Mouse (Mus musculus): ENCODE results near the gene Tmem109. TPM values are rescaled to one million over a fixed set of nuclear protein-coding genes. Genes with fewer than 3 reads are reported as not detected.

Tmem109 gene
- polyA plus RNA-seq, 1 experiment from 2014 or later, result 145 TPM

- no peak overlapping the region for H3K9ac ChIP-seq (ENCODE audit: low read length)
- no peaks in the 10 kb centered on the region for H3K9me3 ChIP-seq (ENCODE audit: control insufficient read depth, low read length)
- H3K36me3 ChIP-seq (ENCODE audit: control insufficient read depth, insufficient read depth, low read length), result no peaks in the 10 kb centered on the region
- no peak overlapping the region for H3K4me2 ChIP-seq (ENCODE audit: low read depth, low read length)
- H3K4me3 ChIP-seq (ENCODE audit: low read length), result no peak overlapping the region
- WGBS, result 52% methylated on average over 2 of the region's 2 CpGs
- no peak overlapping the region for H3K27ac ChIP-seq (ENCODE audit: low read length)
- no peak for ATAC-seq (ENCODE audit: low read depth)
- H3K4me1 ChIP-seq (replicated peaks; ENCODE audit: control insufficient read depth, insufficient read depth, low read length), result no peaks in the 10 kb centered on the region
- H3K27me3 ChIP-seq (ENCODE audit: control insufficient read depth, insufficient read depth, low read depth, low read length), result no peaks in the 10 kb centered on the region
These were observed 33.1 kb upstream of the Tmem109 start for GRCm38 (mm10) chr19:10914870-10915269.

GRCm38 (mm10) chr19:10914291-10914690 lies 32.5 kb upstream of the Tmem109 start:
- Histone ChIP-seq H3K4me2 (ENCODE audit: low read depth, low read length) (no peak overlapping the region), H3K4me3 (ENCODE audit: low read length) (no peak overlapping the region), H3K4me1 (replicated peaks; ENCODE audit: control insufficient read depth, insufficient read depth, low read length) (peaks cover 4% of the 10 kb centered on the region; the same call in 1 of the 2 replicates), H3K27ac (ENCODE audit: low read length) (no peak overlapping the region), H3K36me3 (ENCODE audit: control insufficient read depth, insufficient read depth, low read length) (no peaks in the 10 kb centered on the region), H3K9me3 (ENCODE audit: control insufficient read depth, low read length) (no peaks in the 10 kb centered on the region), H3K27me3 (ENCODE audit: control insufficient read depth, insufficient read depth, low read depth, low read length) (no peaks in the 10 kb centered on the region), H3K9ac (ENCODE audit: low read length) (no peak overlapping the region)
- WGBS, result 46% methylated on average over 7 of the region's 7 CpGs
- no peak for ATAC-seq (ENCODE audit: low read depth)

DNA sequence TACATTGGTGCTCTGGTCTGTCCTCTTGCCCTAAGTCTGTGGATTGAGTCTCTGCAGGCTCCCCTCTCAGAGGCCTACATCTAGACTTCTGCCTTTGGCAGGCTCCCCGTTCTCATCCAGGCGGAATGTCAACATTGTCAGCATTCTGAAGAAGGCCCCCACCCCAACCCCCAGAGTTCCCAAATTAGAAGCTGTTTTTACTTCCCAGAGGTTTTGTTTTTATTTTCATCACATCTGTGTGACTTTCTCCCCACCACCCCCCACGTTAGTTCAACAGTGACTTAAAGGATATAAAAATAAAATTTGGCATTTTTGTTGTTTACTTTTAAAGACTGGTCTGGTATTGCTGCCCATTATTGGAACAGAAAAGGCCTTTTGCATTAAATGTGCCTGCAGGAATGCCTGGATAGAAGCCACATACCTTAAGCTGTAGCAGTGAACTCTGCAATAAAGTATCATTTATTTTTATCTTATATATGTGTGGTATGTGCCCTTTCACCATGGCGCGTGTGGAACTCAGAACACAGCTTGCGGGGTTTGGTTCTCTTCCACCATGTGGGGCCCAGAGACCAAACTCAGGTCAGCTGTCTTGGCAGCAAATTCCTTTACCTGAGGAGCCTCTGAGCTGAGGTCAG lies 27.4 kb upstream of the Tmem109 start:
- peak; percentile 70 for ATAC-seq (ENCODE audit: low read depth)
- 39% methylated on average over 6 of the region's 6 CpGs for WGBS
- Histone ChIP-seq H3K9me3 (ENCODE audit: control insufficient read depth, low read length) (no peaks in the 10 kb centered on the region), H3K27ac (ENCODE audit: low read length) (peak overlapping the region; percentile 91), H3K4me2 (ENCODE audit: low read depth, low read length) (no peak overlapping the region), H3K36me3 (ENCODE audit: control insufficient read depth, insufficient read depth, low read length) (peaks cover 12% of the 10 kb centered on the region), H3K4me1 (replicated peaks; ENCODE audit: control insufficient read depth, insufficient read depth, low read length) (peaks cover 23% of the 10 kb centered on the region), H3K9ac (ENCODE audit: low read length) (0 out of 2 replicates have a peak overlapping the region, but pooled peaks have one; percentile 13), H3K4me3 (ENCODE audit: low read length) (no peak overlapping the region), H3K27me3 (ENCODE audit: control insufficient read depth, insufficient read depth, low read depth, low read length) (no peaks in the 10 kb centered on the region)

- H3K4me1 ChIP-seq (replicated peaks; ENCODE audit: control insufficient read depth, insufficient read depth, low read length), result peaks cover 23% of the 10 kb centered on the region
- H3K9ac ChIP-seq (ENCODE audit: low read length), result no peak overlapping the region
- 47% methylated on average over 3 of the region's 3 CpGs for WGBS
- peaks cover 23% of the 10 kb centered on the region for H3K36me3 ChIP-seq (ENCODE audit: control insufficient read depth, insufficient read depth, low read length)
- ATAC-seq (ENCODE audit: low read depth), result no peak
- H3K4me2 ChIP-seq (ENCODE audit: low read depth, low read length), result no peak overlapping the region
- H3K9me3 ChIP-seq (ENCODE audit: control insufficient read depth, low read length), result no peaks in the 10 kb centered on the region
- H3K27me3 ChIP-seq (ENCODE audit: control insufficient read depth, insufficient read depth, low read depth, low read length), result no peaks in the 10 kb centered on the region
- peak overlapping the region; percentile 91; the same call in 1 of the 2 replicates for H3K27ac ChIP-seq (ENCODE audit: low read length)
- H3K4me3 ChIP-seq (ENCODE audit: low read length), result no peak overlapping the region
These were observed 26.1 kb upstream of the Tmem109 start for GRCm38 (mm10) chr19:10907891-10908290.

GRCm38 (mm10) chr19:10905728-10906000 lies 23.9 kb upstream of the Tmem109 start:
- Histone ChIP-seq H3K36me3 (ENCODE audit: control insufficient read depth, insufficient read depth, low read length) (peaks cover 42% of the 10 kb centered on the region), H3K9ac (ENCODE audit: low read length) (peak overlapping the region; percentile 21; the same call in 1 of the 2 replicates), H3K27me3 (ENCODE audit: control insufficient read depth, insufficient read depth, low read depth, low read length) (no peaks in the 10 kb centered on the region), H3K4me1 (replicated peaks; ENCODE audit: control insufficient read depth, insufficient read depth, low read length) (peaks cover 23% of the 10 kb centered on the region), H3K4me3 (ENCODE audit: low read length) (no peak overlapping the region), H3K9me3 (ENCODE audit: control insufficient read depth, low read length) (no peaks in the 10 kb centered on the region), H3K27ac (ENCODE audit: low read length) (peak overlapping the region; percentile 94), H3K4me2 (ENCODE audit: low read depth, low read length) (no peak overlapping the region)
- no peak; the same call in 1 of the 2 replicates for ATAC-seq (ENCODE audit: low read depth)
- 54% methylated on average over 5 of the region's 5 CpGs for WGBS

DNA sequence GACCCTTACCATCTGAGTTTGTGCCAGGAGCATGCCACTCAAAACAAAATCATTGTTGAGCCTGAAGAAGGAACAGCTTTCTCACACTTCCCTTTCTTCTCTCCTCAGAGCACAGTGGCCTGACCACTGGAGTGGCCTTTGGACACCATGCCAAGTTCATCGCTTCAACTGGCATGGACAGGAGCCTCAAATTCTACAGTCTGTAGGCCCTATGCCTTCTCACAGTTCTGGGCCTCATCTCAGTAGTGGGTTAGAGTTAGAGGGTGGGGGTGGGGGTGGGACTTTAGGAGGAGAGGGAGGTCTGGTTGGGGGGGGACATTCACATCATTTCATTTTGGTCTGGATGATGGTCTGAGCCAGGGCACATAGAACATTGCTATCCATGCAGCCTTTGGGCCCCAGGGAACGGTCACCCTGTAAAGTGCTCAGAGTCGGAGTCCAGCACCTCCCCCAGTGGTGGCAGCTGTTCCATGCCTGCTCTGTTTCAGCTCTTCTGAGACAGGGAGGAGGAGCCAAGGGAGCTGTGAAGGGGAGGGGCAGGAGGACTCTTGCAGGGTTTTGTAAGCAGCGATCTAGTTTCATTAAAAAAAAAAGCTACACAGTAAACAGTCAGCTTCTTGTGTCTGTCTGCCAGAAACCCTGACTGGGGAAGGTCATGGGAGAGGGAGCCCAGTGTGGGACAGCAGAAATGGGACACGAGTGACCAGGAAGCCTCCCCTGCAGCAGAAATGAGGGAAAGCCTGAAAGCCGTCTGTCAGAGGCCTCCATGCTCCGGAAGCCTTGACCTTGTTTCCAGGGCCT lies 23.3 kb upstream of the Tmem109 start:
- H3K36me3 ChIP-seq (ENCODE audit: control insufficient read depth, insufficient read depth, low read length), result peaks cover 47% of the 10 kb centered on the region
- H3K27ac ChIP-seq (ENCODE audit: low read length), result peak overlapping the region; percentile 94
- H3K27me3 ChIP-seq (ENCODE audit: control insufficient read depth, insufficient read depth, low read depth, low read length), result no peaks in the 10 kb centered on the region
- no peak overlapping the region for H3K4me2 ChIP-seq (ENCODE audit: low read depth, low read length)
- H3K4me1 ChIP-seq (replicated peaks; ENCODE audit: control insufficient read depth, insufficient read depth, low read length), result peaks cover 23% of the 10 kb centered on the region
- ATAC-seq (ENCODE audit: low read depth), result peak; percentile 88
- WGBS, result 36% methylated on average over 7 of the region's 7 CpGs
- H3K4me3 ChIP-seq (ENCODE audit: low read length), result no peak overlapping the region
- H3K9ac ChIP-seq (ENCODE audit: low read length), result peak overlapping the region; percentile 21; the same call in 1 of the 2 replicates
- H3K9me3 ChIP-seq (ENCODE audit: control insufficient read depth, low read length), result no peaks in the 10 kb centered on the region

DNA sequence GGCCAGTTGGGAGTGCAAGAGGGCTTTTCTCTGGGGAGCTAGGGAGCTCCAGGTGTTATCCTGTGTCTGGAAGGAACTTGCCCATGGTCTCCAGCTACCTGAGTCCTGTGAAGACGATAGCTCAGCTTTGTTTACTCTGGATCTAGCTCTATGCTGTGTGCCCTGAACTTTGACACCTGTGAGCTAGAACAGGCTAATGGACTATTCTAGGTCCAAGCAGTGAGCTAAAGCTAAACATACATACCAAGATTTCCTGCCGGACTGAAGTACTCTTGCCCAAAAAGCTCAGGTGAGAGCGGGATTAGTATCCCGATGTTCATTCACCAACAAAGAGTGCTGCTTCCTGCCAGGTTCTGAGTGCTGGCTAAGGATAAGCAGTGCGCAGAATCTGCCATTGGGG lies 22.7 kb upstream of the Tmem109 start:
- WGBS, result 67% methylated on average over 5 of the region's 5 CpGs
- H3K9me3 ChIP-seq (ENCODE audit: control insufficient read depth, low read length), result no peaks in the 10 kb centered on the region
- no peak overlapping the region for H3K4me3 ChIP-seq (ENCODE audit: low read length)
- peak overlapping the region; percentile 9; the same call in 1 of the 2 replicates for H3K9ac ChIP-seq (ENCODE audit: low read length)
- H3K4me2 ChIP-seq (ENCODE audit: low read depth, low read length), result no peak overlapping the region
- H3K36me3 ChIP-seq (ENCODE audit: control insufficient read depth, insufficient read depth, low read length), result peaks cover 50% of the 10 kb centered on the region
- H3K4me1 ChIP-seq (replicated peaks; ENCODE audit: control insufficient read depth, insufficient read depth, low read length), result peaks cover 20% of the 10 kb centered on the region
- H3K27me3 ChIP-seq (ENCODE audit: control insufficient read depth, insufficient read depth, low read depth, low read length), result no peaks in the 10 kb centered on the region
- H3K27ac ChIP-seq (ENCODE audit: low read length), result peak overlapping the region; percentile 74
- ATAC-seq (ENCODE audit: low read depth), result no peak

GRCm38 (mm10) chr19:10901046-10901445 lies 19.2 kb upstream of the Tmem109 start:
- ATAC-seq (ENCODE audit: low read depth), result no peak
- H3K36me3 ChIP-seq (ENCODE audit: control insufficient read depth, insufficient read depth, low read length), result peaks cover 57% of the 10 kb centered on the region
- H3K27ac ChIP-seq (ENCODE audit: low read length), result no peak overlapping the region
- H3K27me3 ChIP-seq (ENCODE audit: control insufficient read depth, insufficient read depth, low read depth, low read length), result no peaks in the 10 kb centered on the region
- peaks cover 21% of the 10 kb centered on the region for H3K4me1 ChIP-seq (replicated peaks; ENCODE audit: control insufficient read depth, insufficient read depth, low read length)
- H3K9me3 ChIP-seq (ENCODE audit: control insufficient read depth, low read length), result no peaks in the 10 kb centered on the region
- no peak overlapping the region for H3K4me2 ChIP-seq (ENCODE audit: low read depth, low read length)
- H3K9ac ChIP-seq (ENCODE audit: low read length), result no peak overlapping the region
- no peak overlapping the region for H3K4me3 ChIP-seq (ENCODE audit: low read length)
- WGBS, result 79% methylated on average over 5 of the region's 5 CpGs

GRCm38 (mm10) chr19:10900315-10900714 lies 18.5 kb upstream of the Tmem109 start:
- H3K9me3 ChIP-seq (ENCODE audit: control insufficient read depth, low read length), result no peaks in the 10 kb centered on the region
- no peak overlapping the region for H3K27ac ChIP-seq (ENCODE audit: low read length)
- 65% methylated on average over 6 of the region's 6 CpGs for WGBS
- H3K4me3 ChIP-seq (ENCODE audit: low read length), result no peak overlapping the region
- H3K27me3 ChIP-seq (ENCODE audit: control insufficient read depth, insufficient read depth, low read depth, low read length), result no peaks in the 10 kb centered on the region
- no peak overlapping the region for H3K4me2 ChIP-seq (ENCODE audit: low read depth, low read length)
- no peak for ATAC-seq (ENCODE audit: low read depth)
- H3K36me3 ChIP-seq (ENCODE audit: control insufficient read depth, insufficient read depth, low read length), result peaks cover 55% of the 10 kb centered on the region
- H3K4me1 ChIP-seq (replicated peaks; ENCODE audit: control insufficient read depth, insufficient read depth, low read length), result peaks cover 20% of the 10 kb centered on the region
- no peak overlapping the region for H3K9ac ChIP-seq (ENCODE audit: low read length)
